Mouse (Mus musculus): Measurements from ENCODE around the gene Sptbn1.
"Not testable (repeated sequence)": the region's sequence is repeated elsewhere in the genome, so short reads cannot be mapped to it uniquely, and the experiment has no call there.

The Sptbn1 gene

DNA sequence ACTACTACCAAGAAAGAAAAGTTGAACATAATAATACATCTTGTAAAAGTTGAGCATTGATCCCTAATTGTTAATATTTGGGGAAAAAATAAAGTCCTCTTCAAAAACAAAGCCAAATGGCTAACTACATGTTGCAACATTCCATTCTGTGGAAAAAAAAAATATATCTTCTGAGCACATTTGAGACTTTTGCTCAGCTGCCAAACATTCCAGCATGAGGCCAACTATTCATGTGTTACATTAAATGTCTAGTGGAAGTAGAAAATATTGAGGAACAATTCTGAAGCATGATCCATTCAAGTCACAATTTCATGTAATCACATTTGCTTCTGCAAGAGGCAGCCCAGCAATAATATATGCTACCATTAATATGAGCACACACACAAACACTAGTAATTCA is 10.9 kb downstream of the Sptbn1 start:
- no peak for DNase-seq (ENCODE audit: extremely low read depth, low read depth, low spot score)

DNA sequence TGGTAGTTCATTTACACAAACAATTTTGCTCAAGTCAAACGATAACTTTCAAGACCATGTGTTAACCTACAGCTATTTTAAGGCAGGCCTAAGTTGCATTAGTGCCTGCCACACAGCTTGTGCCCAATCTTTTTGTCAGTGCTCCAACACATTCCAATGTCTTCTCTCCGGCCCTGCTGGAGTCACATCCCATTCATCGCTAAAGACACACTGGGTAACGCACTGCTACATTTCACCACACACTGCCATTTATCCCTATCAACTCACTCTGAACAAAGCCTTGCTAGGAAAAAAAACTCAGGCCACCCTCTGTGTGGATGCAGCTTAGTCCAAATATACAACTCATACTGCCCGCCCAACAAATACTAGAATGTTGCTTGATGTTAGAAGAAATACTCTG is 11.5 kb downstream of the Sptbn1 start:
- DNase-seq (ENCODE audit: extremely low read depth, low read depth, low spot score) = no peak

DNA sequence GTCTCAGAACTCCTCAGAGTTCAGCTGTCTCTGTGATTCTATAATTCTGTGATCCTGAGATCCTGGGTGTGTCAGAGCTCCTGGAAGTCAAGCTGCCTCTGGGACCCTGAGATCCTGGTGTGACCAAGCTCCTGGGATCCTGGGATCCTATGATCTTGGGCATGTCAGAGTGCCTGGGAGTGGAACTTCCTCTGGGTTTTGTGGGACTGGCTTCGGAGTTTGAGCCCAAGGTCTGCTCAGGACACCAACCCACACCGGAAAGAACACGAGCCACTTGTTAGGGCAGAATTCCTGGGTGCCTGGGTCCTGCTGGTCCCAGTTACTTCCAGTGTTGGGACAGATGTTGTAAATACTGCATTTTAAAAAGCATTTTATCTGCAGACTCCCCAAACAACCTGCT is 12.8 kb downstream of the Sptbn1 start:
- DNase-seq (ENCODE audit: extremely low read depth, low read depth, low spot score) = not testable (repeated sequence)

DNA sequence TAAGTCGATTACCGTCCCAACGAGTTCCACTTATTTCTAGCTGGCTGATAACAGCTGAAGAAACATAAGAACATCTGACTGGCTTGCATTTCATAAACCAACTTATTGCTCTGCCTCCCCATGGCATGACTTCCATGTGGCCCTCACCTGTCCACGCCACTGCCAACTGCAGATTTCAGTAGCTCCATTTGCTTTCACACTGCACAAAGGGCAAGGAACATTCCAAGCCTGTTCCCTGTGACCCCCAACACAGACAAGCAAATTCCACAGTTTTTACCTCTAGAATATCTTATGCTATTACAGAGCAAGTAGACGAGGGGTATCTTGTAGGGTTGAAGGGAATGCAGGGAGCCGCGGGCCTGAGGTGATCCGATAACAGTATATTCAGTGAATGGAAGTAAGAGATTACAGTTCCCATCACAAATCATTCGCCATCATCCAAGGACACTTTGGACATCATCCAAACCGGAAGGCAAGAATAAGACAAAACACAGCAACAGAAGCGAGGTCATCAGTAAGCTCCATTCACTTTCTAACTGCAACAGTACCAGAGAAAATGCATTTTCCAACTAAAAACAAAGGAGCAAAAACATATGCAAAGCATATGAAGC is 16.6 kb downstream of the Sptbn1 start:
- DNase-seq (ENCODE audit: extremely low read depth, low read depth, low spot score) = no peak

DNA sequence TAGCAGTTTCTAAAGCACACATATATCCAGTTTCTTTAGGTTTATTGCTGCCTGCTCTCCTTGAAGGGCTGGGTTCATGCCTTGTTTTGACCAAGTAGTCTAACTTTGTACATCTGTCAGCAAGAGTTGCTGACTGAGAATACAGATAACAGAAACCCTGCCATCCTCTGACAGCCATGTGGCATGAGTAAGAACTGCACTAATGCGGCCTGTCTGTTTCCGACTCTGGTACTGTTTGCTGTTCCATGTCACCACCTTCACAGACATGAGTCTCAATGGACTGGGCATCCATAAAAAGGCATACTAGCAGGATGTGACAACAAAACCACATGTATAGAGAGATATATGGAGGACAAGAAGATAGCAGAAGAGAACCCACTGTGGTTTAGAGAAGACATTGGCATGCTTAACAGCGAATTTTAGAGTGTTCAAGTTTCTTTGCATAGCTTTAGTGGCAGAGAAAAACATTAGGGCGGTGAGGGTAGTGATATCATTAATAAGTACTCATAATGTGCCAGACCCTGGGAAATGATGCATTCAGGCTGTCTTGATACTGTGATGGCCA is 18.4 kb downstream of the Sptbn1 start:
- no peak for DNase-seq (ENCODE audit: extremely low read depth, low read depth, low spot score)

GRCm38 (mm10) chr11:30247106-30247505 is 20.9 kb downstream of the Sptbn1 start:
- DNase-seq (ENCODE audit: extremely low read depth, low read depth, low spot score) = no peak

GRCm38 (mm10) chr11:30246161-30246560 is 21.8 kb downstream of the Sptbn1 start:
- no peak for DNase-seq (ENCODE audit: extremely low read depth, low read depth, low spot score)

- DNase-seq (ENCODE audit: extremely low read depth, low read depth, low spot score) = no peak
Observed at GRCm38 (mm10) chr11:30244172-30244571, 23.8 kb downstream of the Sptbn1 start.

- no peak for DNase-seq (ENCODE audit: extremely low read depth, low read depth, low spot score)
Observed at GRCm38 (mm10) chr11:30243591-30243990, 24.4 kb downstream of the Sptbn1 start.

DNA sequence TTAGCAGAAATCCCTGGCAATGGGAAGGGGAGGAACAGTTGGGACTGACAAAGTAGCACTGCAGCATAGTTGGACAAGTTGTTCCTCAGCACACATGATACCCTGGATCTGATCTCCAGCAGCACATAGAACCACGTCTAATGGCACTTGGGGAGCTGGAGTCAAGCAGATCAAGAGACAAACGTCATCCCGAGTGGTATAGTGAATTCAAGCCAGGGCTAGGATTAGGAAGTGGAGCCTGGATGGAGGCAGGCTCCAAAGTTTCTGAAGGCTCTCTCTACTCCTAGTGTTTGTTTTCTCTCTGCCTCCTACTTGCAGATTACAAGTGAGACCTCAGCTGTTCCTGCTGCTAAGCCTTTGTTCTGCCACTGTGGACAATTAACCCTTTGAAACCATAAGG is 27.1 kb downstream of the Sptbn1 start:
- no peak for DNase-seq (ENCODE audit: extremely low read depth, low read depth, low spot score)

GRCm38 (mm10) chr11:30237960-30238359 is 30.0 kb downstream of the Sptbn1 start:
- DNase-seq (ENCODE audit: extremely low read depth, low read depth, low spot score) = no peak

DNA sequence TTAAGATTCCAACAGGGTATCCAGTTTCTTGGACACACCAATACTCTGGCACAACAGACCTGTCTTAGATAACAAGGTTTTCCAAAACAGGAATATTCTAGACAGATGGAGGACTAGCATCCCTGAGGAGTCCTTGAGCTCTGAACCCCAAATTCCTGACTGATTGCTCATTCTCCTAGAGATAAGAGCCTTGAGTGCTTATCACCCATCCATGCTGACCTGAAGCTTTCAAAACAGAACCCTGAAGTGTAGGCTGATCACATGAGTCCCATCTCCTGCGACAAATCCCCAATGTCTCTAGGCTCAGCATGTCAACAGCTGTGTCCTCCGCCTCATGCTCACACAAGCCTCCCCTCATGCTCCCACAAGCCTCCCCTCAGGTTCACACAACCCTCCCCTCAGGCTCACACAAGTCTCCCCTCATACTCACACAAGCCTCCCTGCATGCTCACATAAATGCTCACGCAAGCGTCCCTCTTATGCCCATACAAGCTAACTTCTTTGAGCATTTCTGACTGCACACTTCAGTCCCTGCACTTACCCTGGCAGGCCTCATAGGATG is 31.2 kb downstream of the Sptbn1 start:
- no peak for DNase-seq (ENCODE audit: extremely low read depth, low read depth, low spot score)

DNA sequence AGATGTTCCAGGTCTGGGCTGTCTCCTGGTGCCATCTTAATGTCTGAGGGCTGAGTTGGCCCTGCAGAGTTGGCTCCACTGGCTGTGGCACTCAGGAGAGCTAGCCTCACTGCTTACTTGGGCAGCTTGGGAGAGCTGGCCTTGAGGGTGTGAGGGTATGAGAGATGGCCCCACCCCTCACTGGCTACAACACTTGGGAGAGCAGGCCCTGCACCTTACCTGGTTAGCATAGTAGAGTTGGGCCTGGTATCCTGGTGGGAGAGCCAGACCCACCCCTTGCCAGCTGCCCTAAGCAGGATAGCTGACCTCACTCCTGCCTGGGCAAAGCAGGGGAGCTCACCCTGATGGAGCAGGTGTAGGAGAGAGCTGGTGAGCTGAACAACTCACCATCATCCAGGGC is 32.3 kb downstream of the Sptbn1 start:
- DNase-seq (ENCODE audit: extremely low read depth, low read depth, low spot score) = no peak

DNA sequence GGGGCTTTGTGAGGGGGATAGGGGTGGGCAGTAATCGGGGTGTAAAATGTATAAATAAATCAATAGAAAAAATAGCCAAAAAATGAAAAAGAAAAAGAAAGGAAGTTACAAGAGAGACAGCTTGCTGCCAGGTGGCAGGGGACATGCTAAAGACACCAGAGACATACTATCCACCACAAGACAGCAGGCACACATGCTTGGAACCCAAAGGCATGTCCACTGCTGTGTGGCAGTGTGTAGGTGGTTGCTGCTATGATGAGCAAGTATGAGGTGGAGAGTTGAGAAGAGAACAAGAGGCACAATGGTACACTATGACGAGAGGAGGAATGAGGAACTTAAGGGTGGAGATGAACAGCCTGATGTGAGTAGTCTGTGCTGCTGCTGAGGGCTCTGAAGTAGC is 32.8 kb downstream of the Sptbn1 start:
- DNase-seq (ENCODE audit: extremely low read depth, low read depth, low spot score) = no peak

DNA sequence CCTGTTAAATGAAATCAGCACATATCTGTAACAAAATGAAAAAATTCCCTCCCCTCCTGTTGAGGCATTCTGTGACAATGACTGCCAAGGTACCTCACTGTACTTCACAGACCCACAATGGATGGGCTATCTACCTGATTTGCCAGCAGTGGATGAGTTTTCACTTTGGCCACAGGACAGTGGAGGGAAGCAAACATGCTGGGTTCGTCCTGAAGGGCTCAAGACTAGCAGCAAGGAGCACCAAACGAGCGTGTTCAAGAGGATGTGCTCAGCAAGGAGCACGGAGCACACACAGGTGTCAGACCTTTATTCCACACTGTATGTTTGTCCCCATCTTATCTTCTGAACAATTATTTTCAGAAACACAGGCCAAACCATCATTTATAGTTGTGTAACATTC is 34.0 kb downstream of the Sptbn1 start:
- no peak for DNase-seq (ENCODE audit: extremely low read depth, low read depth, low spot score)

DNA sequence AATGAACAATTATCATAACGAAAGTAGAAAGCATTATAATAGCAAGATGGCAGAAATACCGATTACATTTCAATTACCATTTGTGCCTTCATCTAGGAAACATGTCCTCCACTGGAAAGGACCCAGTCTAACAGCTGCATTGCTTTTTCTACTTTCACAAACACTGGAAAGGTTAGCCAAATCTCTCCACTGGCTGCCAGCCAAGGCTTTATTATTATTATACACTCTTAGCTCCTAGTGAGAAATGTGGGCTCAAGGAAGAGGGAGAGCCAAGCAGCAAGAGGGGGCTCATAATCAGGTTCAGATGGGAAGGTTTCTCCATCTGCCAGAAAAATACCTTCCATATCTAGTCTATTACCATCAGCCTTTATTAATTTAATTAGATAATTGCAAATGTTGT is 35.9 kb downstream of the Sptbn1 start:
- no peak for DNase-seq (ENCODE audit: extremely low read depth, low read depth, low spot score)

DNA sequence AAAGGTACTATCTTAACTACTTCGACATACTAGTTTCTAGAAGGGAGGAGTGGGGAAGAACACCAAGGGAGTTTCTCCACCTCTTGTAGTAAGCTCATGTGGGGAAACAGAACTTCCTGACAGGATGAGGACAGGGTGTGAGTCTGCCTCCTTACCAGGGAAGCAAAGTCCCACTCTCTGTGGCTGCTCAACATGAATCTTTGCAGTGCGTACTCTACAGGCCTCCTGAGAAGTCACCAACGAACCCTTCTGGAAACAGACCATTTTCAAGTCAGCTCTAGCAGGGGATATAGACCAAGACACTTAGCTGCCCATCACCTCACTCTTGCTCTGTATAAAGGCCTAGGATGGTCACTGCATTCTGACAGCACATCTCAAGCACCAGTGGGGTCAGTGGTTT is 36.6 kb downstream of the Sptbn1 start:
- no peak for DNase-seq (ENCODE audit: extremely low read depth, low read depth, low spot score)

DNA sequence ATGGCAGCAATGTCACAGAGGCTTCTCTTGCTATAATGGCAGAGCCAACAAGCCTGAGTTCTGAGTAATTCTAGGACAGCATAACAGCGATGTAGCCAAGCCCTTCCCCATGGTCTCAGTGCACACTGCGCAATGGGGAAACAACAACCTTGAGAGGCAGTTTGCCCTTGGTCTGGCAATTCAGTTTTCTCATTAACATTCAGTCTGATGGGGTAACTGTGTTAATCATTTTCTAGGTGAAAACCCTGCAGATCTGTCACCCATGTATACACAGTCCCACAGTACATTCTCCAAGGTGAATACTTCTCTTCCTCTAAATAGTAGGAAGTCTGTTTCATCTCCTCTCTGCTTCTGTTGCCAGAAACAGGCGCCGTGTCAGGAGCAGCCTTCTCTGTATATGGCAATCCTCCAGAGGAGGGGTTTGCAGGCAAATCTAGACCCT is 37.6 kb downstream of the Sptbn1 start:
- DNase-seq (ENCODE audit: extremely low read depth, low read depth, low spot score) = no peak

DNA sequence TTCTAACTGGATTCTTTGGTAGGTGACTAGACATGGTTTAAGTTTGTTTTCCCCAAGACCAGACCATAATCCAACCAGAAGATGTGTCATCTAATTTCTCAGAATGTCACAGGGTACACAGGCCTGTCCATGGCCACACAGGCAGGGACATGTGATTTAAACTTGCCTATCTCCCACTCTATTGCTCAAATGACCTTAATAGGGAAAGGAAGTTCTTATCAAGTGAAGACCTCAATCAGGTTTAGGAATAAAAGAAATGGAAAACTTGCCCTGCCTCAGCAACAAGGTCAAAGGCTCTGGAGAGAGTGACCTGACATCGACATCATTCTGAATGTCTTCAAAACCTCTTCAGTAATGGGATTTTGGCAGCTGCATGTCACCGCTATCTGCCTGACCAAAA is 41.2 kb downstream of the Sptbn1 start:
- no peak for DNase-seq (ENCODE audit: extremely low read depth, low read depth, low spot score)

- no peak for DNase-seq (ENCODE audit: extremely low read depth, low read depth, low spot score)
Observed at GRCm38 (mm10) chr11:30224599-30224998, 43.4 kb downstream of the Sptbn1 start.

- DNase-seq (ENCODE audit: extremely low read depth, low read depth, low spot score) = no peak
Observed at GRCm38 (mm10) chr11:30222636-30223035, 45.3 kb downstream of the Sptbn1 start.

DNA sequence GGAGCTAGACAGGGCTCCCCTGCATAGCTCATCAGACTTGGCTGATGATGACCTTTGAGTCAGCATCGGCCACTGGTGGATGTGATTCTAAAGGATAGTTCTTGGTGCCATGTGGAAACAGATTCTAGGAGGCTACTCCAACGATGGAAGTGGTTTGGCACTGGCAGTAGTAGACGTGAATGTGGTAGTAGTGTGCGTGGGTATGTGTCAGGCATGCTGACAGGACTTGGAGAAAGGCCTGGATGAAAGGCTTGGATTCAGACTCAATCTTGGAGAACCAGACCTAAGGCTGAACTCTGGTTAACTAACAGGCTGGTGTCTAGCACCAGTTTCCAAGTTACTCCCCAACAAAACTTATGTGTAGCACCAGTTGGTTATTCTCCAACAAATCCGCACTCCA is 46.9 kb downstream of the Sptbn1 start:
- no peak for DNase-seq (ENCODE audit: extremely low read depth, low read depth, low spot score)

DNA sequence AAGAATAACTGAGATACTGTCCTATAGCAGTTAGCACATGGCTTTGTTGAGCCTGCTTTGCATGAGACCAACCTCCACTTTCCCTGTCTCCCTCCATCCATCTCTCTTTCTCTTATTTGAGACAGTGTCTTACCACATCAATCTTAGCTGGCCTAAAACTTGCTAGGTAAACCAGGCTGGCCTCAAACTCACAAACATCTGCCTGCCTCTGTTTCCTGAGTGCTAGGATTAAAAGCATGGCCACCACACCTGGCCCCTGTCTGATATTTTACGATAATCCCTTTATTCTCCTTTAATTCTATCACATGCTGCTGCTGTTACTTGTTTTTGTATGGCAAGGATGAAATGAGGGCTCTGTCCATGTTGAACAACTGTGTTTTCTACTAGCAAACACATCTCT is 49.6 kb downstream of the Sptbn1 start:
- DNase-seq (ENCODE audit: extremely low read depth, low read depth, low spot score) = no peak
